ENCODE assay signal across 8 mouse cellular contexts in the genomic region with DNA sequence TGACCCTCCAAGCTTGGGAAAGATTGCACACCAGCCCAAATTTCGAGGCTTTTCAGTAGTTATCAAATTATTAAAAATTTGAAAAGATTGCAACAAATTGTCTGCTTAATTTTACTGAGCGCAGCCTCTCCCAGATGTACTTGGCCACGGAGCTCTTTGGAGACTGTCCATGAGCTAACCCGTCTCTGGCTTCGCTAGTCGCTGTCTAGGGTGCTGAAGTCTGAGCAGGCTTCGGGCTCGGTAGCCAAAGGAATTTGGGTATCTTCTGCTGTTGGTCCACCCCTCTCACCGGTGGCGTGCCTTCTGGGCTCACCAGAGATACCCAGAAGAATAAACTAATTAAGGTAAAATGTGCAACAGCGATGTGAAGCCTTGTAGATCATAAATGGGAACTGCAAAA.
DNase-seq lines count a peak whose midpoint lies in the region; TF ChIP-seq lines count a peak whose summit lies in the region.

No protein-coding gene starts in this region.

- DNase-seq in left cerebral cortex, postnatal 4 days = peak; percentile 42
- DNase-seq in left cerebral cortex, adult 2 months (ENCODE audit: extremely low spot score in 1 of 2, low spot score in 2 of 2) = no peak
- peak; percentile 74 to 91 for DNase-seq in adrenal gland, adult (ENCODE audit: inconsistent age in 2 of 2, low spot score in 1 of 2)
- peak; percentile 77 for DNase-seq in gastrocnemius, postnatal 10 days
- DNase-seq in kidney, postnatal 25 days = peak; percentile 73 to 78
- DNase-seq in ovary, postnatal 14 days (ENCODE audit: low spot score) = peak; percentile 82
- DNase-seq in left cerebral cortex, postnatal 14 days (ENCODE audit: low spot score in 2 of 2) = no peak
- no peak for DNase-seq in cerebellum, postnatal 4 days (ENCODE audit: low spot score in 2 of 2)

- no peak overlapping the region for H3K27ac ChIP-seq in left cerebral cortex, adult 2 months

- intact Hi-C loops in left cerebral cortex, postnatal 4 days (cut with DNase I) = no loop called here
- intact Hi-C loops in left cerebral cortex, adult 2 months (cut with DNase I) = no loop called here
- intact Hi-C loops in left cerebral cortex, postnatal 14 days (cut with DNase I) = no loop called here

- no peak overlapping the region for H3K4me3 ChIP-seq in left cerebral cortex, adult 2 months

- no peak for TF ChIP-seq CTCF in left cerebral cortex, adult 2 months (IDR thresholded peaks at IDR 0.05)

Comparison
In these comparisons a context has a peak if more than half of its experiments do, and no peak if none do; other contexts are left out.
1. DNase-seq: peak in left cerebral cortex, postnatal 4 days (single experiment), adrenal gland, adult (2 of 2), gastrocnemius, postnatal 10 days (single experiment), kidney, postnatal 25 days (2 of 2) and ovary, postnatal 14 days (single experiment); none in left cerebral cortex, adult 2 months (0 of 2), left cerebral cortex, postnatal 14 days (0 of 2) and cerebellum, postnatal 4 days (0 of 2).